Comparison of ENCODE assay signal across 19 mouse cellular contexts in genomic region chr1:35524788-35525187, GRCm38 (mm10).
DNase-seq lines count a peak whose midpoint lies in the region; ATAC-seq and TF ChIP-seq lines count a peak whose summit lies in the region.
"Had no signal": no experiment of that assay in that cellular context is flagged by ENCODE, and none has a peak within 500 bp of the region (broad histone marks: within the 10 kb centered on the region; RNA-seq: fewer than 3 reads in every experiment).

No protein-coding gene starts in this region.

- peak; percentile 7 for DNase-seq in cerebellum, adult 9-11 months
- DNase-seq in cerebellum, postnatal 4 days (ENCODE audit: low spot score in 2 of 2) = no peak
- peak; percentile 11 for DNase-seq in hindbrain, postnatal 0 days (ENCODE audit: low spot score)
- no peak for DNase-seq in hindbrain, embryonic 14.5 days (ENCODE audit: low spot score)
- DNase-seq in retina, postnatal 1 day = peak; percentile 11
- no peak for DNase-seq in retina, embryonic 14.5 days (ENCODE audit: low spot score)
- DNase-seq in telencephalon, adult 2 months (ENCODE audit: low read depth, low spot score) = peak; percentile 62
- DNase-seq: adrenal gland, postnatal 14 days; layer of hippocampus, adult 9-11 months; liver, embryonic 13.5 days; lung, adult 2 months; lung, postnatal 14 days had no signal

- no peak for ATAC-seq in hindbrain, postnatal 0 days
- no peak for ATAC-seq in hindbrain, embryonic 14.5 days (ENCODE audit: low FRiP score)
- ATAC-seq: CD4-positive, CD25-positive, alpha-beta regulatory T cell, adult 4 months; forebrain, embryonic 14.5 days; hindbrain, embryonic 16.5 days had no signal

- no peaks in the 10 kb centered on the region for H3K36me3 ChIP-seq in hindbrain, postnatal 0 days (ENCODE audit: insufficient read depth, low read length)
- H3K36me3 ChIP-seq in hindbrain, embryonic 14.5 days (replicated peaks; ENCODE audit: control insufficient read depth, insufficient read depth) = no peaks in the 10 kb centered on the region
- H3K36me3 ChIP-seq: embryonic facial prominence, embryonic 15.5 days; liver, embryonic 13.5 days; midbrain, embryonic 12.5 days had no signal

- TF ChIP-seq CTCF in hindbrain, postnatal 0 days (IDR thresholded peaks at IDR 0.05; ENCODE audit: low read depth) = no peak

- no peak overlapping the region for H3K4me3 ChIP-seq in hindbrain, postnatal 0 days (ENCODE audit: low read length)
- H3K4me3 ChIP-seq in hindbrain, embryonic 14.5 days (replicated peaks; ENCODE audit: low read length) = no peak overlapping the region
- H3K4me3 ChIP-seq: embryonic facial prominence, embryonic 15.5 days; liver, embryonic 13.5 days; midbrain, embryonic 12.5 days had no signal

- no peak overlapping the region for H3K4me2 ChIP-seq in hindbrain, postnatal 0 days (ENCODE audit: low read depth, low read length)
- H3K4me2 ChIP-seq in hindbrain, embryonic 14.5 days (replicated peaks) = no peak overlapping the region
- H3K4me2 ChIP-seq: embryonic facial prominence, embryonic 15.5 days; heart, embryonic 11.5 days; liver, embryonic 13.5 days; midbrain, embryonic 12.5 days had no signal

- no peaks in the 10 kb centered on the region for H3K9me3 ChIP-seq in hindbrain, postnatal 0 days (ENCODE audit: low read length)
- H3K9me3 ChIP-seq in hindbrain, embryonic 14.5 days (ENCODE audit: control insufficient read depth, low read length) = no peaks in the 10 kb centered on the region
- H3K9me3 ChIP-seq: embryonic facial prominence, embryonic 15.5 days; liver, embryonic 13.5 days; midbrain, embryonic 12.5 days had no signal

- no peaks in the 10 kb centered on the region for H3K27me3 ChIP-seq in hindbrain, postnatal 0 days (ENCODE audit: insufficient read depth, low read length)
- H3K27me3 ChIP-seq in hindbrain, embryonic 14.5 days (ENCODE audit: control insufficient read depth, insufficient read depth, low read length) = no peaks in the 10 kb centered on the region
- H3K27me3 ChIP-seq: embryonic facial prominence, embryonic 15.5 days; liver, embryonic 13.5 days; midbrain, embryonic 12.5 days had no signal

- H3K27ac ChIP-seq in hindbrain, postnatal 0 days = no peak overlapping the region
- no peak overlapping the region for H3K27ac ChIP-seq in hindbrain, embryonic 14.5 days
- H3K27ac ChIP-seq: embryonic facial prominence, embryonic 15.5 days; liver, embryonic 13.5 days; midbrain, embryonic 12.5 days; stomach, postnatal 0 days had no signal

- 43% methylated on average over 5 of the region's 5 CpGs for WGBS in hindbrain, postnatal 0 days
- 51% methylated on average over 5 of the region's 5 CpGs for WGBS in hindbrain, embryonic 14.5 days

- no peak overlapping the region for H3K9ac ChIP-seq in hindbrain, postnatal 0 days (replicated peaks; ENCODE audit: low read length)
- H3K9ac ChIP-seq in hindbrain, embryonic 14.5 days = no peak overlapping the region
- H3K9ac ChIP-seq: embryonic facial prominence, embryonic 15.5 days; liver, embryonic 13.5 days; midbrain, embryonic 12.5 days had no signal

- no peaks in the 10 kb centered on the region for H3K4me1 ChIP-seq in hindbrain, postnatal 0 days (ENCODE audit: insufficient read depth, low read length)
- no peaks in the 10 kb centered on the region for H3K4me1 ChIP-seq in hindbrain, embryonic 14.5 days (replicated peaks; ENCODE audit: control insufficient read depth, insufficient read depth, low read length)
- H3K4me1 ChIP-seq: embryonic facial prominence, embryonic 15.5 days; liver, embryonic 13.5 days; midbrain, embryonic 12.5 days had no signal

Comparison
In these comparisons a context has a peak if more than half of its experiments do, and no peak if none do; other contexts are left out.
1. DNase-seq: peak in cerebellum, adult 9-11 months (single experiment), hindbrain, postnatal 0 days (single experiment), retina, postnatal 1 day (single experiment) and telencephalon, adult 2 months (single experiment); none in cerebellum, postnatal 4 days (0 of 2), hindbrain, embryonic 14.5 days (single experiment) and retina, embryonic 14.5 days (single experiment).